Mouse (Mus musculus): Measurements from ENCODE around the gene Ssu72. TPM values are rescaled to one million over a fixed set of nuclear protein-coding genes. Genes with fewer than 3 reads are reported as not detected.
"Not testable (repeated sequence)": the region's sequence is repeated elsewhere in the genome, so short reads cannot be mapped to it uniquely, and the experiment has no call there.

Ssu72 gene
- 81.8 TPM for polyA plus RNA-seq (2021)

GRCm38 (mm10) chr4:155704721-155705591 lies at the start of gene Ssu72:
Ssu72 (plus strand) TSS chr4:155704800.
- TF ChIP-seq CTCF (IDR thresholded peaks at IDR 0.05): no peak
- peak; percentile 69 for ATAC-seq
- in situ Hi-C loops (cut with MboI; ENCODE audit: low pct_unique_long_range_greater_than_20kb): no loop called here
- POLR2A ChIA-PET: interaction anchor here (0.7 to 1.0 kb wide), 2 partner anchors 10 to 55 kb away, joined by 3 read pairs; no protein-coding TSS in a partner anchor
- H3K27me3 ChIP-seq: no peaks in the 10 kb centered on the region
- CTCF ChIA-PET: interaction anchor here (0.8 to 2.1 kb wide), 3 partner anchors 14 to 223 kb away, joined by 3 to 4 read pairs (median 3); no protein-coding TSS in a partner anchor
- peak; percentile 69 for DNase-seq (ENCODE audit: low read depth, low spot score)

DNA sequence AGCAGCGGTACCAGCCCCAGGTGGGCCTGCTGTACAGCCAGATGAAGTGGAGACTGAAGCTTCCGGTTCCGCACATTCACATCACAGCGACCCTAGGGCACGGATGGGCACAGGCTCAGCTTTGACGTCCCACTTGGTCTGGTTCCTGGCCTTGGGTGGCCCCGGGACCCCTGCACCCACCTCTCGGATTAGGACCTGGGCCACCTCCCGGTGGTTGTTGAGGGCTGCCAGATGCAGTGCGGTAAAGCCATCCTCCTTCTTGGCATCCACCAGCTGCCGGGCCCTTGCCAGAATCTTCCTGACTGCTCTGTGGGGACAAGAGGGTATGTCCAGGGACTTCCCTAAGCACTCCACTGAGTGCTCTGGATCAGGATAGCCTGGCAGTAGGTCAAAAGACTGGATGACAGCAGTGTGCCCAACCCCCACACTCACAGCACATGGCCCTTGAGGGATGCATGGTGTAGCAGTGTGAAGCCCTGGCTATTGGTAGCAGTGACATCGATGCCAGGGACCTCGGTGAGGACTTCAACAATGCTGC lies 48.3 kb upstream of the Ssu72 start:
- POLR2A ChIA-PET: no interaction called here
- CTCF ChIA-PET: no interaction called here
- H3K27me3 ChIP-seq: no peaks in the 10 kb centered on the region
- no peak for DNase-seq (ENCODE audit: low read depth, low spot score)
- no peak for ATAC-seq
- no peak for TF ChIP-seq CTCF (IDR thresholded peaks at IDR 0.05)
- in situ Hi-C loops (cut with MboI; ENCODE audit: low pct_unique_long_range_greater_than_20kb): no loop called here

GRCm38 (mm10) chr4:155658961-155659360 lies 45.6 kb upstream of the Ssu72 start:
- TF ChIP-seq CTCF (IDR thresholded peaks at IDR 0.05): no peak
- no peak for ATAC-seq
- ChIA-PET CTCF (no interaction called here), POLR2A (no interaction called here)
- in situ Hi-C loops (cut with MboI; ENCODE audit: low pct_unique_long_range_greater_than_20kb): no loop called here
- H3K27me3 ChIP-seq: no peaks in the 10 kb centered on the region
- DNase-seq (ENCODE audit: low read depth, low spot score): no peak

- ATAC-seq: peak; percentile 79
- ChIA-PET POLR2A (interaction anchor here (0.9 kb wide), 1 partner anchor 9 kb away, joined by 3 read pairs; no protein-coding TSS in a partner anchor), CTCF (no interaction called here)
- H3K27me3 ChIP-seq: no peaks in the 10 kb centered on the region
- in situ Hi-C loops (cut with MboI; ENCODE audit: low pct_unique_long_range_greater_than_20kb): no loop called here
- no peak for TF ChIP-seq CTCF (IDR thresholded peaks at IDR 0.05)
- peak; percentile 71 for DNase-seq (ENCODE audit: low read depth, low spot score)
Observed at GRCm38 (mm10) chr4:155660641-155661040, 44.0 kb upstream of the Ssu72 start.

DNA sequence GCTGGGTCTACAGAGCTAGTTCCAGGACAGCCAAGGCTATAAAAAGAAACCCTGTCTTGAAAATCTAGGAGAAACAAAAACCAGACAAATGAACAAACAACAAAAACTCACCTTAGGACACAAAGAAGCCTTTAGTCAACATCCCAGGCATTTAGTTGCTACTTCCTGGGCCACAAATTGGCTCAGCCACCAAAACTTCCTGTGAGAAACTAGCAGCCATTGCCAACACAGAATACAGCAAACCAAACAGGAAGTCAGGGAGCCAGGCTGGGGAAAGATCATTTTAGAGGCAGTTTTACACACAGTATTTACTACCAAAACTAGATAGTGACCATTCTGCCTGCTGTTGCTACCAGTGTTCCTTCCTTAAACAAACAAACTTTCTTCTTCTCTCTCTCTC lies 37.7 kb upstream of the Ssu72 start:
- ChIA-PET POLR2A (no interaction called here), CTCF (no interaction called here)
- in situ Hi-C loops (cut with MboI; ENCODE audit: low pct_unique_long_range_greater_than_20kb): no loop called here
- ATAC-seq (no peak), DNase-seq (ENCODE audit: low read depth, low spot score) (no peak)
- no peak for TF ChIP-seq CTCF (IDR thresholded peaks at IDR 0.05)
- H3K27me3 ChIP-seq: no peaks in the 10 kb centered on the region

DNA sequence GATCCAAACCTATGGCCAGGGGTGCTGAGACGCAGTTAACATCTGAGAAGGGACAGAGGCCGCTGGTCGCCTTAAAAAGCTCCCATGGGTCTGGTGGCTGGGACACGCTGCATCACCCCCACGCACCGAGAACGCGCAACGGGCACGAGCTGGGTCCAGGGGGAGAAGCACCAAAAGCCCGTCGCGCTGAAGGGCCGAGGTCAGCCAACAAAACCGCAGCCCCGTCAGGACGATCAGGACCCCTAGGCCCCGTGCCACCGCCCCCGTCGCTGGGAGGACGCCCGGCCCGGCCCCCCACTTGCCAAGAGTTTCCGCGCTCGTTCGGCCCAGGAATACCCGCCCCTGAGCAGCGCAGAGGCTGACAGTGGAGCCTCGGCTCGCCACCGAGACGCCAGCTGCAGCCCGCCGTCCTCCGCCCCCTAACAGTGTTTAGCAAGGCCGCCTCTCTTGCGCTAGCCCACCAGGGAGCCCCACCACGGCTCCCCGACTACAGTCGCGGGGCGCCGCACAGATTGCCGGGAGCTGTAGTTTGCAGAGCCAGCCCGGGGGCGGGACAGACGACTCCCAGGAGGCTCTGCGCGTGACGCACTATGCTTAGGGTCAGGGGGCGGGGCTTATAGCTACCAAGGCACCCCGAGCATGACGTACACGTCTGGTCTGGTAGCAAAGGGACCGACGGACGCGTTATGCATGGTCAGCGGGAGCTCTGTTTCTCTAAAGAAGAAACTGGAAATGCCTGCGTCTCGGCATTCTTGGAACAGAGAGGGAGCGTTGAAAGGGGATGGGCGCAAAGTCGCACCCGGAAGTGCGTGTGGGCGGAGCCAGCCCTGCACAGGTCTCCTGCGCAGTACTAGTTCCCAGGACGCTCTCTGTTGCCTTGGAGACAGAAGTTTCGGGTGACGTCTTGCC lies 35.7 kb upstream of the Ssu72 start, which contains the start of gene Mib2:
TSS of gene Mib2 (minus strand) at position 510 of the 909 bp plus-strand sequence.
- peak; percentile 90 for ATAC-seq
- TF ChIP-seq CTCF (IDR thresholded peaks at IDR 0.05): no peak
- ChIA-PET CTCF (interaction anchor here (0.9 to 1.3 kb wide), 3 partner anchors 15 to 30 kb away, joined by 3 read pairs; no protein-coding TSS in a partner anchor), POLR2A (interaction anchor here (0.7 to 1.6 kb wide), 2 partner anchors 17 to 197 kb away, joined by 3 to 4 read pairs; no protein-coding TSS in a partner anchor)
- in situ Hi-C loops (cut with MboI; ENCODE audit: low pct_unique_long_range_greater_than_20kb): no loop called here
- peak; percentile 85 for DNase-seq (ENCODE audit: low read depth, low spot score)
- H3K27me3 ChIP-seq: no peaks in the 10 kb centered on the region

- no peaks in the 10 kb centered on the region for H3K27me3 ChIP-seq
- DNase-seq (ENCODE audit: low read depth, low spot score) (no peak), ATAC-seq (no peak)
- in situ Hi-C loops (cut with MboI; ENCODE audit: low pct_unique_long_range_greater_than_20kb): no loop called here
- ChIA-PET POLR2A (interaction anchor here (0.7 to 1.6 kb wide), 2 partner anchors 18 to 198 kb away, joined by 3 to 4 read pairs; no protein-coding TSS in a partner anchor), CTCF (interaction anchor here (0.9 to 1.3 kb wide), 3 partner anchors 15 to 29 kb away, joined by 3 read pairs; no protein-coding TSS in a partner anchor)
- TF ChIP-seq CTCF (IDR thresholded peaks at IDR 0.05): no peak
Observed at GRCm38 (mm10) chr4:155669598-155670075, 35.0 kb upstream of the Ssu72 start.

DNA sequence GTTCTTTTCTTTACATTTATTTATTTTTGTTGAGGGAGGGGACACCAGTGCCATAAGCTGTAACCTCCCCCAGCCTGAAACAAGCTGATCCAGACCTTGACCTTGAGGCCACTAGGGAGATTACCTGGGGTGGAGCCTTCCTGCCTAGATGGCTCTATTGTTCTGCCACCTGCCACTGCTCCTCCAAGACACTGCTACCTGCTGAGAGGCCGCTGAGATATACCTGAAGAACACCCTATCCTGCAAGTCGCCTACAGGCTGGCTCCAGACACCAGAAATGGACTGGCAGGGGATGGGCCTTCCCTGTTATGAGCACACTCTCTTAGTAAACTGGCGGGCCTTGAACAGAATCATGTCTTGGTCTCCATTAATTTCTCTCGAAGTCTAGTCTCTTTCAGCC lies 34.4 kb upstream of the Ssu72 start:
- H3K27me3 ChIP-seq; in situ Hi-C loops (cut with MboI; ENCODE audit: low pct_unique_long_range_greater_than_20kb); DNase-seq (ENCODE audit: low read depth, low spot score); ATAC-seq; POLR2A ChIA-PET: not testable (repeated sequence)
- CTCF ChIA-PET: interaction anchor here (1.0 kb wide), 1 partner anchor 22 kb away, joined by 3 read pairs; no protein-coding TSS in a partner anchor

GRCm38 (mm10) chr4:155672082-155672481 lies 32.5 kb upstream of the Ssu72 start:
- TF ChIP-seq CTCF (IDR thresholded peaks at IDR 0.05): no peak
- ChIA-PET POLR2A (no interaction called here), CTCF (no interaction called here)
- DNase-seq (ENCODE audit: low read depth, low spot score) (no peak), ATAC-seq (no peak)
- in situ Hi-C loops (cut with MboI; ENCODE audit: low pct_unique_long_range_greater_than_20kb): no loop called here
- H3K27me3 ChIP-seq: no peaks in the 10 kb centered on the region

DNA sequence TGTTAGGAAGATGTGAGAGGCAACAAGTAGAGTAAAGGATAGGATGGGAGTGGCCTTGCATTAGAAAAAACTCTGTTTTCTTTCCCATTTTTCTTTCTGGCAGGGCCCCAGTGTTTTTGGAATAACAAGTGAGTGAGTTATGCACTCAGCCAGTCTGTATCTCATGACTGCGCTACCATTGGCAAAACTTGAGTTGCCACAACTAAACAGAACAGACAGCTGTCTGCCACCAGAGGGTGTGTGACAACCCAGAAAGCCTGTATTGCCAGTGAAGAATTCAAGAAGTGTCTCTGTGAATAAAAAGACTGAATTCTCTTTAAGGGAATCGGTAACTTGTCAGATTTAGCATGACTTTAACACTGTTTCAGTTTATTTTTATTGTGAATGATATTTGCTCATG lies 28.6 kb upstream of the Ssu72 start:
- no peaks in the 10 kb centered on the region for H3K27me3 ChIP-seq
- no peak for DNase-seq (ENCODE audit: low read depth, low spot score)
- TF ChIP-seq CTCF (IDR thresholded peaks at IDR 0.05): no peak
- POLR2A ChIA-PET: no interaction called here
- CTCF ChIA-PET: interaction anchor here (1.0 to 1.1 kb wide), 2 partner anchors 8 to 15 kb away, joined by 3 to 4 read pairs; no protein-coding TSS in a partner anchor
- in situ Hi-C loops (cut with MboI; ENCODE audit: low pct_unique_long_range_greater_than_20kb): no loop called here
- no peak for ATAC-seq

DNA sequence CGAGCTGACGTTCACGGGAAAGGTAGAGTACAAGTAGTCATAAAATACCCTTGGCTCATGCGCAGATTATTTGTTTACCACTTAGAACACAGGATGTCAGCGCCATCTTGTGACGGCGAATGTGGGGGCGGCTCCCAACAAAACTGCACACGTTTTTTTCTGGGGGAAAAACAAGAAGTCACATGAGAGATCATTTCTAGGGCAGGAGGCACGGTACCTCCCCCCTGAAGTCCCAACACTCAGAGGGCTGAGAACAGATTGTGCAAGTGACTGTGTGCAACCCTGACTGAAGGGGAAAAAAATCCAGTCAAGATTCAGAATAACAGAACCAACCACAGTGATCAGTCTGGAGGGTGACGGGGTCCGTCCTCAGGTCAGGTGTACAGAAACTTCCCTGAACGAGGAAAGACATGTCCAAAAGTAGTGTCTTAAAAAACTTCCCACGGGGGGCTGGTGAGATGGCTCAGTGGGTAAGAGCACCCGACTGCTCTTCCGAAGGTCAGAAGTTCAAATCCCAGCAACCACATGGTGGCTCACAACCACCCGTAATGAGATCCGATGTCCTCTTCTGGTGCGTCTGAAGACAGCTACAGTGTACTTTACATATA lies 20.8 kb upstream of the Ssu72 start:
- ATAC-seq; DNase-seq (ENCODE audit: low read depth, low spot score); H3K27me3 ChIP-seq; in situ Hi-C loops (cut with MboI; ENCODE audit: low pct_unique_long_range_greater_than_20kb); POLR2A ChIA-PET: not testable (repeated sequence)
- CTCF ChIA-PET: interaction anchor here (1.0 kb wide), 2 partner anchors 8 to 15 kb away, joined by 3 read pairs; partner anchors contain the start of gene Mib2

GRCm38 (mm10) chr4:155687764-155688163 lies 16.8 kb upstream of the Ssu72 start:
- ATAC-seq; in situ Hi-C loops (cut with MboI; ENCODE audit: low pct_unique_long_range_greater_than_20kb); DNase-seq (ENCODE audit: low read depth, low spot score); H3K27me3 ChIP-seq; CTCF ChIA-PET; POLR2A ChIA-PET: not testable (repeated sequence)
